Mouse (Mus musculus): ENCODE results near the gene Mcoln2.

Gene Mcoln2

GRCm38 (mm10) chr3:146225061-146225761 is 75.6 kb downstream of the Mcoln2 start:
- no peak for DNase-seq (ENCODE audit: low spot score in 2 of 2)

DNA sequence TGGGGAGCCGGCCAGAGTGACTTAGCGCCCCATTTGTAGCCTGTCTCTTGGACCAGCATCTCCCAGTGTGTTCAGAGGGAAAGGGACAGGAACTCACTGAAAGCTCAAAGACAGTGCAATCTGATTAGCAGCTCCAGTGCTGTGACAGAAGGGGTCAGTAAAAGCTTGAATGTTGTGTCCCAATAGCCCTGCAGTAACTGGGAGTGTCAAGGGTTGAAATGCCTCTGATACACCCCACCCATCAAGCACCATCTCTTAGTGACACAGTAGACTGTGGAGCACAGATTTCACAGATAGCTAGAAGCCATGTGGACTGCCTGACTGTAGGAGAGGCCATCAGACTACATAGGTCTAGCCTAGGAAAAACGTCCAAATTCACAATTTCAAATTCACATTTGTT is 77.8 kb downstream of the Mcoln2 start:
- DNase-seq (ENCODE audit: low spot score in 2 of 2), result no peak

DNA sequence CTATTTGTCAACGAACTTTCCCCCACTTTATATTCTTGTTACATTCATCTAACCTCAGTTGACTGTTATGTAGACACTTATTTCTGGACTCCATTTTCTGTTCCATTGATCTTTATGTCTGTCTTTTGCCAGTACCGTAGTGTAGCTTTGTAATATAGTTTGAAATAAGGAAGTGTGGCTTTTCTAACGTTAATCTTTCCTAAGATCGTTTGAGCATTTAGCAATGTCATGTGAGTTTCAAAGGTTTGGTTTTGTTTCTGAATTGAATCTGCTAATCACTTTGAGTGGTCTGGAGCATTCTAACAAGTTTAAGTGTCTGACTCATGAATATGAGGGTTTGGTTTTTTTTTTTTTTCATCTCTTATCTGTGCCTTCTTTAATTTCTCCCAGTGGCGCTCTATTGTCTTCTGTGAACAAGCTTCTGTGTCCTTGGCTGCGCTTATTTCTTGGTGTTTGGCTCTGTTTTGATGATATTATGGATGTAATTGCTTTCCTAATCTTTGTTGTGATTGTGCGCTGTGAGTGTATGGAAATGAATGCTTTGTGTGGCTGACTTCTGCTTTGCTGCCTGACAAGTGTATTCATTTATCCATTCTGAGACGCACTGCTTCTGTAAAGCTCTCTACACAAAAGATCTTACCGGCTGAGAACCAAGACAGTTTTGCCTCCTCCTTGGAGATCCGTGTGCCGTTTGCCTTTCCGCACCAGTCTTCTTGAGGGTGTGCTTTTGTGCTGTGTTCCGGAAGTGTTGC is 79.1 kb downstream of the Mcoln2 start:
- DNase-seq (ENCODE audit: low spot score in 2 of 2), result no peak

DNA sequence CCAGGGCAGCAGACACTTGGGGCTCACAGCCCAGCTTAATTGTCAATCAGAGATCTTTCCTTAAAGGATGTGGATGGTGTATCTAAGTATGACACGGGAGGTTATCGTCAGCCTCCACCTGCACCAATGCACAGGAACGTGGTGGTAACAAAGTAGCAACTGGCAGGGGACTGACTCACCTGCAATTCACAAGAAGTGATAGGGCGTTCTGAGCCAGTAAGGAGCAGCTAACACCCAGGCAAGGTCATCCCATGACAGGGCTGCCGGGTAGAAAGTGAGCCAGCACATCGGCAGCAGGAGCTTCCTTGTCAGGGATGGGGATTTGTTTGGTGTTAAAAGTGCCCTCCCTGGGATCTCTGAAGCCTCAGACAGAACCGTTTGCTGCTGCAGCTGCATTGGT is 83.1 kb downstream of the Mcoln2 start:
- no peak for DNase-seq (ENCODE audit: low spot score in 2 of 2)

- no peak for DNase-seq (ENCODE audit: low spot score in 2 of 2)
Observed at GRCm38 (mm10) chr3:146233741-146234140, 84.1 kb downstream of the Mcoln2 start.

- DNase-seq (ENCODE audit: low spot score in 2 of 2), result no peak
Observed at GRCm38 (mm10) chr3:146234530-146234929, 84.9 kb downstream of the Mcoln2 start.

GRCm38 (mm10) chr3:146236280-146236679 is 86.6 kb downstream of the Mcoln2 start:
- DNase-seq (ENCODE audit: low spot score in 2 of 2), result no peak

GRCm38 (mm10) chr3:146237676-146238075 is 88.0 kb downstream of the Mcoln2 start:
- DNase-seq (ENCODE audit: low spot score in 2 of 2), result no peak

DNA sequence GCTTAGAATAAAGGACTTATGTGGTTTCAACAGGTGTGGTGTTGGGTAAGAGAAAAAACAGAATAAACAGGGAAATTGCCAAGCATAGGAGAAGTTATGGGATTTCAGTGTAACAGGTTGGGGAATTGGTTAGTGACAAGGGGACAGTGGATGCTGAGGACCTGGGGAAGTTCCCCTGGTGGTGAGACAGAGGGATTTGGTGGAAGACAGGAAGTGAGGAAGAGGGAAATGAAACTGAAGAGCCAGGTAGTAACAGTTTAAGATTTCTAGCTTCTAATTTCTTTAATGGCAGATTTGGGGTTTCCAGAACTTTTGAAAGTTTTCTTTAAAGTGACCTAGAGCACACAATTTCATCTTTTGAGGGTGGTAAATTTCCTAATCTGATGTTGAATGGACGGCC is 95.0 kb downstream of the Mcoln2 start:
- no peak for DNase-seq (ENCODE audit: low spot score in 2 of 2)
